Mouse (Mus musculus): ENCODE results near the gene Me3. TPM values are rescaled to one million over a fixed set of nuclear protein-coding genes. Genes with fewer than 3 reads are reported as not detected.

The Me3 gene
- 0.62 TPM for polyA plus RNA-seq (2017; shearing (Covaris generic))

GRCm38 (mm10) chr7:89632342-89633251 is at the start of gene Me3:
Me3 (plus strand) TSS chr7:89632392.

DNA sequence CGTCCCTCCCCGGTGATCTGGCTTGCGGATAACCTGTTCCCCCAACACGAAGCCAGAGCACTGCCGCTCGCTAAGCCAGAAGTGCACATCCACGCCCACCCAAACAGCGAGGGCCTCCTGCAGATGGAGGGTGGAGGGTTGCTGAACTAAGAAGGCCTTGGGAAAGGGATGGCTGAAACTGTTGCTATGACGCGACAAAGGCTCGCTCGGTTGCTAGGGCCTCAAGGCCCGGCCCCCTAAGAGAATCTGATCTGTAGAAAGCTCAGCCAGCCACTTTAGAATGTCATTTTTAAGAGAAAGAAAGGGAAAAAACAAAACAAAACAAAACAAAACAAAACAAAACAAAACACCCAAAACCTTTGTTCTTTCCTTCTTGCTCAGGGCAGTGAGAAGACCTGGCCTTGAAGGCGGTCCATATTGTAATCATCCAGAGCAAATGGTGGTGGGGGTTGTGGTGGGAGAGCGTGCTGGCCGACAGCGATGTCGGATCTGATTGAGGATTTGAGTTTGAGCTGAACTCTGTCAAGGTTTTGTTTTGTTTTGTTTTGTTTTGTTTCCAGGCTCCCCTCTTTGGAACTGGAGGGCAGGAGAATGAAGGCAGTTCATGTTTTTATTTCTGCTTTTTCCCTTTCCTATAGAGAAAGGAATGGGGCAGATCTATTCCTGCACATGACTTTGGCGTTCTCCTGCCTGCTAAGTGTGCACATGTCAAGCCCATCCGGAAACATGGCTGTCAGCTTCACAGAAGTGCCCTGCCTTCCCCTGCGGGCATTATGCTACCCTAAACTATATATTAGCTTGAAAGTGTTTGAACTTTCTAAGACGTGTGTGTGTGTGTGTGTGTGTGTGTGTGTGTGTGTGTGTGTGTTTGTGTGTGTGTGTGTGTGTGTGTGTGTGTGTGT is 271.5 kb downstream of the Me3 start, which contains the start of gene Ccdc81:
Ccdc81 (minus strand) TSS at position 188 of the 902 bp plus-strand sequence.

Other genes with a start within 250 kb of the Me3 start
- gene Tmem135, start 228.2 kb upstream of the Me3 start, polyA plus RNA-seq (2017; shearing (Covaris generic)) = 37.2 TPM
- gene Fzd4, start 228.0 kb upstream of the Me3 start, polyA plus RNA-seq (2017; shearing (Covaris generic)) = 0.21 TPM
- gene Prss23, start 105.2 kb upstream of the Me3 start, polyA plus RNA-seq (2017; shearing (Covaris generic)) = not detected

All from effector memory CD4-positive, alpha-beta T cell, adult 7 months (primary cell).